Mouse (Mus musculus): ENCODE measurements around the gene Cp. TPM values are rescaled to one million over a fixed set of nuclear protein-coding genes. Genes with fewer than 3 reads are reported as not detected.
A peak's percentile ranks its signal among the peaks of the same experiment; 100 is the strongest.

The Cp gene
- polyA plus RNA-seq, 1 experiment from 2014 or later: 5.5 TPM

- no peak overlapping the region for H3K4me3 ChIP-seq (ENCODE audit: low read depth, low read length)
- no peak overlapping the region for H3K9ac ChIP-seq (ENCODE audit: low read depth, low read length)
- H3K27me3 ChIP-seq (replicated peaks; ENCODE audit: control insufficient read depth, insufficient read depth, low read length): no peaks in the 10 kb centered on the region
- DNase-seq (ENCODE audit: low spot score): no peak
- peaks cover 8% of the 10 kb centered on the region; the same call in 1 of the 2 replicates for H3K36me3 ChIP-seq (ENCODE audit: control insufficient read depth, insufficient read depth, low read length)
- H3K9me3 ChIP-seq (ENCODE audit: control insufficient read depth, low read length): no peaks in the 10 kb centered on the region
- H3K4me2 ChIP-seq (ENCODE audit: low read depth, low read length): no peak overlapping the region
- ATAC-seq (ENCODE audit: low read depth): no peak
- no peaks in the 10 kb centered on the region for H3K4me1 ChIP-seq (ENCODE audit: control insufficient read depth, insufficient read depth, low read length)
- H3K27ac ChIP-seq (replicated peaks; ENCODE audit: low read depth, low read length): no peak overlapping the region
- WGBS: 78% methylated on average over 4 of the region's 4 CpGs
Measured at GRCm38 (mm10) chr3:19992388-19992787, 35.5 kb downstream of the Cp start.

GRCm38 (mm10) chr3:19999551-19999950 lies 42.7 kb downstream of the Cp start:
- H3K9me3 ChIP-seq (ENCODE audit: control insufficient read depth, low read length): no peaks in the 10 kb centered on the region
- ATAC-seq (ENCODE audit: low read depth) (no peak), DNase-seq (ENCODE audit: low spot score) (no peak)
- no peak overlapping the region for H3K27ac ChIP-seq (replicated peaks; ENCODE audit: low read depth, low read length)
- no peak overlapping the region for H3K4me3 ChIP-seq (ENCODE audit: low read depth, low read length)
- H3K9ac ChIP-seq (ENCODE audit: low read depth, low read length): no peak overlapping the region
- H3K4me1 ChIP-seq (ENCODE audit: control insufficient read depth, insufficient read depth, low read length): no peaks in the 10 kb centered on the region
- H3K4me2 ChIP-seq (ENCODE audit: low read depth, low read length): no peak overlapping the region
- 78% methylated on average over 2 of the region's 2 CpGs for whole genome bisulfite sequencing
- H3K27me3 ChIP-seq (replicated peaks; ENCODE audit: control insufficient read depth, insufficient read depth, low read length): no peaks in the 10 kb centered on the region
- H3K36me3 ChIP-seq (ENCODE audit: control insufficient read depth, insufficient read depth, low read length): peaks cover 21% of the 10 kb centered on the region; the same call in 1 of the 2 replicates

GRCm38 (mm10) chr3:20000806-20001205 lies 44.0 kb downstream of the Cp start:
- H3K4me3 ChIP-seq (ENCODE audit: low read depth, low read length): no peak overlapping the region
- peaks cover 3% of the 10 kb centered on the region; the same call in 1 of the 2 replicates for H3K4me1 ChIP-seq (ENCODE audit: control insufficient read depth, insufficient read depth, low read length)
- 70% methylated on average over 4 of the region's 4 CpGs for WGBS
- H3K9ac ChIP-seq (ENCODE audit: low read depth, low read length): no peak overlapping the region
- peaks cover 21% of the 10 kb centered on the region; the same call in 1 of the 2 replicates for H3K36me3 ChIP-seq (ENCODE audit: control insufficient read depth, insufficient read depth, low read length)
- H3K27me3 ChIP-seq (replicated peaks; ENCODE audit: control insufficient read depth, insufficient read depth, low read length): no peaks in the 10 kb centered on the region
- ATAC-seq (ENCODE audit: low read depth) (no peak), DNase-seq (ENCODE audit: low spot score) (no peak)
- H3K9me3 ChIP-seq (ENCODE audit: control insufficient read depth, low read length): no peaks in the 10 kb centered on the region
- no peak overlapping the region for H3K27ac ChIP-seq (replicated peaks; ENCODE audit: low read depth, low read length)
- no peak overlapping the region for H3K4me2 ChIP-seq (ENCODE audit: low read depth, low read length)

DNA sequence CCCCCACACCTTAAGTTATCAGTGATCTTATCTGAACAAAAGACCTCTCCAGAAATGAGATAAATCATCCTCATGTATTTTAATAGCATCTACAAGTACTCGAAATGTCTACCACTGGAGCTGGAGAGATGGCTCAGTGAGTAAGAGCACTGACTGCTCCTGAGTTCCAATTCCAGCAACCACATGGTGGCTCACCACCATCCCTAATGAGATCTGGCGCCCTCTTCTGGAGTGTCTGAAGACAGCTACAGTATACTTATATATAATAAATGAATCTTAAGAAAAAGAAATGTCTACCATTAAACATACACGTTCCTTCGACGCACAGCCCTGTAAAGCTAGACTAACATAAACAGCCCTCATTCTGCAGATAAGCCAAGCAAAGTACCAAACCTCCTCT lies 45.9 kb downstream of the Cp start:
- ATAC-seq (ENCODE audit: low read depth): no peak
- WGBS: 85% methylated on average over 5 of the region's 5 CpGs
- DNase-seq (ENCODE audit: low spot score): no peak
- Histone ChIP-seq H3K27ac (replicated peaks; ENCODE audit: low read depth, low read length) (no peak overlapping the region), H3K36me3 (ENCODE audit: control insufficient read depth, insufficient read depth, low read length) (0 out of 2 replicates have a peak, but pooled peaks cover 13% of the 10 kb centered on the region), H3K9ac (ENCODE audit: low read depth, low read length) (no peak overlapping the region), H3K27me3 (replicated peaks; ENCODE audit: control insufficient read depth, insufficient read depth, low read length) (no peaks in the 10 kb centered on the region), H3K4me3 (ENCODE audit: low read depth, low read length) (no peak overlapping the region), H3K4me2 (ENCODE audit: low read depth, low read length) (no peak overlapping the region), H3K9me3 (ENCODE audit: control insufficient read depth, low read length) (no peaks in the 10 kb centered on the region), H3K4me1 (ENCODE audit: control insufficient read depth, insufficient read depth, low read length) (peaks cover 3% of the 10 kb centered on the region; the same call in 1 of the 2 replicates)

GRCm38 (mm10) chr3:20004422-20004821 lies 47.6 kb downstream of the Cp start:
- ATAC-seq (ENCODE audit: low read depth): no peak
- WGBS: 76% methylated on average over 8 of the region's 8 CpGs

DNA sequence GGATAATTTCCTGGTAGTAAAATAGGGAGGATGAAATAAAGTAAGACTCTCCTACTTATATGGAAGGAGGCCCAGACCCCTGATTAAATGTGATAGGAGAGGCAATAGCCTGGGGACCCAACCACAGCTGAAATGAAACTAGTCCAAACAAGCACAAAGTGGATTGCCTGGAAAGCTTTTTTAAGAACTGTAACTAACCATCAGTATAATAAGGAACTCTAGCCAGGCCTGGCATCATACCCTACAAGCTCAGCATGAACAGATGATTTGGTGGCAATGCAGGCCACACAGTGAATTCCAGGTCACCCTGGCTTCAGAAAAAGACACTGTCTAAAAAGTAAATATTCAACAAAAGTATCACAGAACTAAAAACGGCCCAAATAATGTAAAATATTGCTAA lies 48.8 kb downstream of the Cp start:
- DNase-seq (ENCODE audit: low spot score): peak; percentile 64
- WGBS: 68% methylated on average over 1 of the region's 1 CpGs
- Histone ChIP-seq H3K9ac (ENCODE audit: low read depth, low read length) (no peak overlapping the region), H3K9me3 (ENCODE audit: control insufficient read depth, low read length) (no peaks in the 10 kb centered on the region), H3K4me3 (ENCODE audit: low read depth, low read length) (no peak overlapping the region), H3K36me3 (ENCODE audit: control insufficient read depth, insufficient read depth, low read length) (0 out of 2 replicates have a peak, but pooled peaks cover 13% of the 10 kb centered on the region), H3K4me1 (ENCODE audit: control insufficient read depth, insufficient read depth, low read length) (peaks cover 6% of the 10 kb centered on the region), H3K27ac (replicated peaks; ENCODE audit: low read depth, low read length) (no peak overlapping the region), H3K27me3 (replicated peaks; ENCODE audit: control insufficient read depth, insufficient read depth, low read length) (no peaks in the 10 kb centered on the region), H3K4me2 (ENCODE audit: low read depth, low read length) (no peak overlapping the region)
- ATAC-seq (ENCODE audit: low read depth): no peak

More at GRCm38 (mm10) chr3:20004422-20004821, 47.6 kb downstream of the Cp start:
- Histone ChIP-seq H3K4me3 (ENCODE audit: low read depth, low read length) (no peak overlapping the region), H3K4me1 (ENCODE audit: control insufficient read depth, insufficient read depth, low read length) (peaks cover 3% of the 10 kb centered on the region; the same call in 1 of the 2 replicates), H3K9ac (ENCODE audit: low read depth, low read length) (no peak overlapping the region), H3K27me3 (replicated peaks; ENCODE audit: control insufficient read depth, insufficient read depth, low read length) (no peaks in the 10 kb centered on the region), H3K36me3 (ENCODE audit: control insufficient read depth, insufficient read depth, low read length) (0 out of 2 replicates have a peak, but pooled peaks cover 13% of the 10 kb centered on the region), H3K4me2 (ENCODE audit: low read depth, low read length) (no peak overlapping the region), H3K9me3 (ENCODE audit: control insufficient read depth, low read length) (no peaks in the 10 kb centered on the region), H3K27ac (replicated peaks; ENCODE audit: low read depth, low read length) (no peak overlapping the region)
- no peak for DNase-seq (ENCODE audit: low spot score)

- Histone ChIP-seq H3K4me2 (ENCODE audit: low read depth, low read length) (no peak overlapping the region), H3K27me3 (replicated peaks; ENCODE audit: control insufficient read depth, insufficient read depth, low read length) (no peaks in the 10 kb centered on the region), H3K4me3 (ENCODE audit: low read depth, low read length) (no peak overlapping the region), H3K27ac (replicated peaks; ENCODE audit: low read depth, low read length) (no peak overlapping the region), H3K9me3 (ENCODE audit: control insufficient read depth, low read length) (no peaks in the 10 kb centered on the region), H3K9ac (ENCODE audit: low read depth, low read length) (no peak overlapping the region), H3K36me3 (ENCODE audit: control insufficient read depth, insufficient read depth, low read length) (0 out of 2 replicates have a peak, but pooled peaks cover 9% of the 10 kb centered on the region), H3K4me1 (ENCODE audit: control insufficient read depth, insufficient read depth, low read length) (peaks cover 7% of the 10 kb centered on the region)
- WGBS: 90% methylated on average over 4 of the region's 4 CpGs
- no peak for ATAC-seq (ENCODE audit: low read depth)
- no peak for DNase-seq (ENCODE audit: low spot score)
Measured at GRCm38 (mm10) chr3:20007275-20007674, 50.4 kb downstream of the Cp start.

DNA sequence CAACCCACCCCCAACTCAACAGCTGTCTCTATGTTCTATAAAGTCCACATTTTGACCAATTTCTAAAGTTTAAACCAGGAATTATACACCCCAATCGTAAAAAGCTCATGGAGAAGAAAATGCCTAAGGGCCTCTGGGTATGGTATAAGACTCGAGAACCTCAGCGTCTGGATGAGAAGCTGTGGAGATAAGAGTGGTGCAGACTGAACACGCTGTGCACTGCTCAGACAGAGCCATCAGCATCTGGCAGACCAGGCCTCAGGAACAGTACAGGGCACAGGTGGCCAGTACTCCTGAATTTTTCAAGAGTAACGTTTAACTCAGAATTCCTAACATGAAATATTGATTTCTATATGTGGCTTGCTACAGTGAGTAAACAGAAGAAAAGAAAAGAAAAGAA lies 50.9 kb downstream of the Cp start:
- H3K27me3 ChIP-seq (replicated peaks; ENCODE audit: control insufficient read depth, insufficient read depth, low read length): no peaks in the 10 kb centered on the region
- no peak overlapping the region for H3K4me3 ChIP-seq (ENCODE audit: low read depth, low read length)
- peaks cover 7% of the 10 kb centered on the region for H3K4me1 ChIP-seq (ENCODE audit: control insufficient read depth, insufficient read depth, low read length)
- no peaks in the 10 kb centered on the region for H3K9me3 ChIP-seq (ENCODE audit: control insufficient read depth, low read length)
- WGBS: 75% methylated on average over 5 of the region's 5 CpGs
- DNase-seq (ENCODE audit: low spot score): no peak
- no peak overlapping the region for H3K9ac ChIP-seq (ENCODE audit: low read depth, low read length)
- no peak for ATAC-seq (ENCODE audit: low read depth)
- 0 out of 2 replicates have a peak, but pooled peaks cover 7% of the 10 kb centered on the region for H3K36me3 ChIP-seq (ENCODE audit: control insufficient read depth, insufficient read depth, low read length)
- H3K27ac ChIP-seq (replicated peaks; ENCODE audit: low read depth, low read length): no peak overlapping the region
- H3K4me2 ChIP-seq (ENCODE audit: low read depth, low read length): no peak overlapping the region

DNA sequence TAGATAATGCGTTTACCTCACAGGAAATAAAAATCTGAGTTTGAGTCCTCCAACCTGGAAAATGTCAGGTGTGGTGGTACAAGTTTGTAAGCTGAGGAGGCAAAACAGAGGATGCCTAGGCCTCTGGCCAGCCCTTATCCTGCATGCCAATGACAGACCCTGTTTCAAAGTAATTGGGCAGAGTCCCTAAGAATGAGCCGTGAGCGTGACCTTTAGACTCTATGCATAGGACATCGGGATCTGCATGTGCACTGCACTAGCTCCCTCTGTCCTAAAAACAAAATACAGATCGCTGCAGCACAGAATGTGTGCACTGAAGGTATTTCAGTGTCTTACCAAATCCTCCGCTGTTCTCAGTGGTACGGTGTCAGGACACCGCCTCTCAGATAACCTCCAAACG lies 53.6 kb downstream of the Cp start:
- DNase-seq (ENCODE audit: low spot score): no peak
- Histone ChIP-seq H3K4me2 (ENCODE audit: low read depth, low read length) (peak overlapping the region; percentile 32), H3K9me3 (ENCODE audit: control insufficient read depth, low read length) (no peaks in the 10 kb centered on the region), H3K9ac (ENCODE audit: low read depth, low read length) (no peak overlapping the region), H3K36me3 (ENCODE audit: control insufficient read depth, insufficient read depth, low read length) (peaks cover 12% of the 10 kb centered on the region; the same call in 1 of the 2 replicates), H3K4me1 (ENCODE audit: control insufficient read depth, insufficient read depth, low read length) (peaks cover 7% of the 10 kb centered on the region), H3K4me3 (ENCODE audit: low read depth, low read length) (no peak overlapping the region), H3K27me3 (replicated peaks; ENCODE audit: control insufficient read depth, insufficient read depth, low read length) (no peaks in the 10 kb centered on the region), H3K27ac (replicated peaks; ENCODE audit: low read depth, low read length) (peak overlapping the region; percentile 71)
- no peak for ATAC-seq (ENCODE audit: low read depth)
- 63% methylated on average over 9 of the region's 9 CpGs for WGBS

Data from embryonic facial prominence, embryonic 14.5 days (tissue).